Mouse (Mus musculus) brain, adult 2 months (tissue): Measurements from ENCODE around the gene Pla2g4d.
"Not testable (repeated sequence)": the region's sequence is repeated elsewhere in the genome, so short reads cannot be mapped to it uniquely, and the experiment has no call there.

ENCODE experiments used
- DNase-seq: peaks from one replicate; pipeline ENCODE4 v3.0.0; 2011; ENCODE audit warnings: low read depth, low spot score

Pla2g4d gene

GRCm38 (mm10) chr2:120261346-120261745, 27.7 kb downstream of the Pla2g4d start:
- no peak for DNase-seq

GRCm38 (mm10) chr2:120256259-120256658, 32.7 kb downstream of the Pla2g4d start:
- DNase-seq = peak; percentile 54

- no peak for DNase-seq
Observed at GRCm38 (mm10) chr2:120252644-120253043, 36.4 kb downstream of the Pla2g4d start.

- peak; percentile 87 for DNase-seq
Observed at GRCm38 (mm10) chr2:120245421-120246016, 43.5 kb downstream of the Pla2g4d start.

- DNase-seq = peak; percentile 88
Observed at GRCm38 (mm10) chr2:120244679-120245420, 44.1 kb downstream of the Pla2g4d start, which contains the start of gene Pla2g4e. Pla2g4e (minus strand) TSS chr2:120245335.

DNA sequence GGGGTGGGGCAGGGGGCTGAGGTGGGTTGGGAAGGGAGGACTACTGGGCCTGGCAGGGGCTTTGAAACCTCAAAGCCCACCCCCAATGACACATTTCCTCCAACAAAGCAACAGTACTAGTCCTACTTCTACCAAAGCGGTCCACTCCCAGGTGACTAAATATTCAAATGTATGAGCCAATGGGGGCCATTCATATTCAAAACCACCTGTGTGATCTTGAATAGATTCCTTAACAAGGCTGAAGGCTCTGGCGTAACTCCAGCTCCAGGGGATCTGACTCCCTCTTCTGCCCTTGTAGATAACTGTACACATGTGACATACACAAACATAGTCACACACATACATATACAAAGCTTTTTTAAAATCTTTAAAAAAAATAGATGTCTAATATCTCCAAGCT, 45.0 kb downstream of the Pla2g4d start:
- DNase-seq = peak; percentile 54

DNA sequence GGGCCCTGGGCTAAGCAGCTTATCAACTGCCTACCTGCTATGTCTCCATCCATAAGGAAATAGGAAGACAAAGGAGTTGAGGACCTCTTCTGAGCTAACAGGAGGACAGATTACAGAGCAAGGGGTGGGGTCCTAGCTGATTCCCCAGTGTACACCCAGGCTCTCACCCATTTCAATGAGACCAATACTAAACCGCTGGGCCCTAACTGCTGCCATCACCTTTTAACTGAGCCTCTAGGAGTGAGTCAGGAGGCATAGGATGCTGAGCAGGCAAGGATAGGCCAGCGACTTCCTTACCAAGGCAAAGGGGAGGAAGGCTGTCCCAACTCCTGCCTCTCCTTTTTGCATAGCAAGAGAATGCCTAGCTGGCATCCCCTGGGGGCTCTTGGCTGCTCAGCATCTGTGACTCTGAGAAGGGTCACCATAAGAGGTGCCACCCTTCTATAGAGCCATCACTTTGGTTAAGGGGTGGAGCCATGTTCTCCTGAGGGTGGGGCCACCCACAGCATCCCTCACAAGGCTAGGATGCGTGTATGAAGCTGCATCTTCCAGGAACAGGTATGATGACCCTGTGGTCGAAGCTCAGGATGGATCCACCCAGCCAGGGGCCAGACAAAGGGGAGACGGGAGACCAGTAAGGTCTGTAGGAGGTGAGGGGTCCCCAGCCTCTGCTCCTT, 46.1 kb downstream of the Pla2g4d start:
- peak; percentile 59 for DNase-seq

GRCm38 (mm10) chr2:120238733-120239132, 50.3 kb downstream of the Pla2g4d start:
- DNase-seq = not testable (repeated sequence)

DNA sequence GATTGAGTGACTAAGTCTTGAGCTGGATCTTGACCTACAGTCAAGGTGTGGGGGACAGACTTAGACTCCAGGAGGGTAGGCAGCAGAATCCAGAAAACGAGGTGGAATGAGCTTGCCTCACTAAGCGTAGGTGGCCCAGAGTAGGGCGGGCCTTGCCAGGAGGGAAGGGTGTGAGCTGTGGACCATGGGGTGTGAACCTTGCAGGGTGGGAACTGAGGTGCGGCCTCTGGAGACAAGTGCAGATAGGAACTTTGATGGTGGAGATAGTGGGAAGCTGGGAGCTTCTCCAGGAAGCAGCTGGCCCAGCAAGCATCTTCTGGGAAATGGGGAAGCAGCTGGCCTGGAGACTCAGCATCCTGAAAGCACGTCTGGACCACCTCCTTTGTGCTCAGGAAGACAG, 51.2 kb downstream of the Pla2g4d start:
- peak; percentile 24 for DNase-seq

GRCm38 (mm10) chr2:120235947-120236640, 52.9 kb downstream of the Pla2g4d start:
- DNase-seq = peak; percentile 30

DNA sequence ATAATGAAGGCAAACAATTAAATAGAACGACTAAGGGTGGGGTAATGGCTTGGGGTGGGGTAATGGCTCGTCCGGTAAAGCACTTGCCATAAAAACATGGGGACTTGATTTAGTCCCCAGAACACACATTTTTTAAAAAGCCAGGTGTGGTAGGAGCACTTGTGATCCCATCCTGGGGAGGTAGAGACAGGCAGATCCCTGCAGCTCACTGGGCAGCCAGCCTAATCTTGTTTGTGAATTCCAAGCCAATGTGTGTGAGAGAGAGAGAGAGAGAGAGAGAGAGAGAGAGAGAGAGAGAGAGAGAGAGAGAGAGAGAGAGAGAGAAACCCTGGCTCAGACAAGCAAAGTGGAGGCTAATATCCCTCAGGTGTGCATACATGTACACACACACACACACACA, 53.6 kb downstream of the Pla2g4d start:
- DNase-seq = peak; percentile 75

DNA sequence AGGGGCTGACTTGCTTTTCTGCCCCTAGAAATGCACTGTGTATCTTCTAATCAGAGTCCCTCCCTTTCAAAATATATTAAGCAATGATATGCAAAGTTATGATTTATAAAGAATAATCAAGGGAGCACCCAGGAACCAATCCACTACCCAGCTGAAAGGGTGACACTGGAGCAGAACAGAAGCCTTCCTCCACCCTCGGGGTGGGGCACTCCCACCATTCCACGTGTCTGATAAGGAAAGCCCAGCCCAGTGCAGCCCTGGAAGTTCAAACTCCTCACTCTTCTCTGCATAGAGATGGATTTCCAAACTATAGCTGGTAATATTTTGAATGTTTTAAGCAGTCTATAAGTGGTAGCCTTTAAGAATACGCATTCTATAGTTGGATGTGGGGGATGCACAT, 57.4 kb downstream of the Pla2g4d start:
- no peak for DNase-seq
